Mouse (Mus musculus): ENCODE measurements around the gene Fyn. TPM values are rescaled to one million over a fixed set of nuclear protein-coding genes. Genes with fewer than 3 reads are reported as not detected.

Gene Fyn
- total and polyA plus RNA-seq, 2 experiments: 4.4 to 5.6 TPM

- Histone ChIP-seq H3K36me3 (ENCODE audit: control insufficient read depth, insufficient read depth, low read length) (no peaks in the 10 kb centered on the region), H3K9ac (ENCODE audit: low read depth, low read length) (no peak overlapping the region), H3K27ac (replicated peaks; ENCODE audit: insufficient read depth, low read depth, low read length) (no peak overlapping the region), H3K79me2 (ENCODE audit: control insufficient read depth, insufficient read depth, low read length) (no peaks in the 10 kb centered on the region), H3K27me3 (ENCODE audit: control insufficient read depth, insufficient read depth, low read length) (no peaks in the 10 kb centered on the region), H3K4me1 (ENCODE audit: control insufficient read depth, insufficient read depth, low read length) (no peaks in the 10 kb centered on the region), H3K4me3 (ENCODE audit: insufficient read depth, low read depth, low read length) (no peak overlapping the region)
- no peak for DNase-seq (ENCODE audit: extremely low read depth, low read depth, low spot score)
- 91% methylated on average over 8 of the region's 8 CpGs for WGBS
- TF ChIP-seq CTCF (IDR thresholded peaks at IDR 0.05; ENCODE audit: low read depth, low read length) (no peak), POLR2A (IDR thresholded peaks at IDR 0.05; ENCODE audit: extremely low read depth, insufficient read depth, low read length) (no peak)
Observed at GRCm38 (mm10) chr10:39580477-39580876, 211.8 kb downstream of the Fyn start.

- Histone ChIP-seq H3K27me3 (ENCODE audit: control insufficient read depth, insufficient read depth, low read length) (no peaks in the 10 kb centered on the region), H3K4me1 (ENCODE audit: control insufficient read depth, insufficient read depth, low read length) (no peaks in the 10 kb centered on the region), H3K79me2 (ENCODE audit: control insufficient read depth, insufficient read depth, low read length) (no peaks in the 10 kb centered on the region), H3K9ac (ENCODE audit: low read depth, low read length) (no peak overlapping the region), H3K4me3 (ENCODE audit: insufficient read depth, low read depth, low read length) (no peak overlapping the region), H3K36me3 (ENCODE audit: control insufficient read depth, insufficient read depth, low read length) (no peaks in the 10 kb centered on the region), H3K27ac (replicated peaks; ENCODE audit: insufficient read depth, low read depth, low read length) (no peak overlapping the region)
- DNase-seq (ENCODE audit: extremely low read depth, low read depth, low spot score): no peak
- no peak for TF ChIP-seq CTCF (IDR thresholded peaks at IDR 0.05; ENCODE audit: low read depth, low read length)
- no peak for TF ChIP-seq POLR2A (IDR thresholded peaks at IDR 0.05; ENCODE audit: extremely low read depth, insufficient read depth, low read length)
- 90% methylated on average over 2 of the region's 2 CpGs for WGBS
Observed at GRCm38 (mm10) chr10:39582385-39582784, 213.7 kb downstream of the Fyn start.

- H3K4me1 ChIP-seq (ENCODE audit: control insufficient read depth, insufficient read depth, low read length): no peaks in the 10 kb centered on the region
- H3K27ac ChIP-seq (replicated peaks; ENCODE audit: insufficient read depth, low read depth, low read length): no peak overlapping the region
- DNase-seq (ENCODE audit: extremely low read depth, low read depth, low spot score): no peak
- H3K36me3 ChIP-seq (ENCODE audit: control insufficient read depth, insufficient read depth, low read length): no peaks in the 10 kb centered on the region
- H3K27me3 ChIP-seq (ENCODE audit: control insufficient read depth, insufficient read depth, low read length): no peaks in the 10 kb centered on the region
- H3K9ac ChIP-seq (ENCODE audit: low read depth, low read length): no peak overlapping the region
- TF ChIP-seq CTCF (IDR thresholded peaks at IDR 0.05; ENCODE audit: low read depth, low read length) (no peak), POLR2A (IDR thresholded peaks at IDR 0.05; ENCODE audit: extremely low read depth, insufficient read depth, low read length) (no peak)
- 96% methylated on average over 12 of the region's 12 CpGs for WGBS
- H3K79me2 ChIP-seq (ENCODE audit: control insufficient read depth, insufficient read depth, low read length): no peaks in the 10 kb centered on the region
- no peak overlapping the region for H3K4me3 ChIP-seq (ENCODE audit: insufficient read depth, low read depth, low read length)
Observed at GRCm38 (mm10) chr10:39583718-39584117, 215.1 kb downstream of the Fyn start.

GRCm38 (mm10) chr10:39587290-39587925 lies 218.8 kb downstream of the Fyn start:
- Histone ChIP-seq H3K36me3 (ENCODE audit: control insufficient read depth, insufficient read depth, low read length) (no peaks in the 10 kb centered on the region), H3K79me2 (ENCODE audit: control insufficient read depth, insufficient read depth, low read length) (no peaks in the 10 kb centered on the region), H3K4me1 (ENCODE audit: control insufficient read depth, insufficient read depth, low read length) (no peaks in the 10 kb centered on the region), H3K9ac (ENCODE audit: low read depth, low read length) (no peak overlapping the region), H3K27me3 (ENCODE audit: control insufficient read depth, insufficient read depth, low read length) (no peaks in the 10 kb centered on the region), H3K27ac (replicated peaks; ENCODE audit: insufficient read depth, low read depth, low read length) (no peak overlapping the region), H3K4me3 (ENCODE audit: insufficient read depth, low read depth, low read length) (no peak overlapping the region)
- DNase-seq (ENCODE audit: extremely low read depth, low read depth, low spot score): no peak
- TF ChIP-seq POLR2A (IDR thresholded peaks at IDR 0.05; ENCODE audit: extremely low read depth, insufficient read depth, low read length): no peak
- TF ChIP-seq CTCF (IDR thresholded peaks at IDR 0.05; ENCODE audit: low read depth, low read length): no peak
- WGBS: 75% methylated on average over 5 of the region's 5 CpGs

- no peaks in the 10 kb centered on the region for H3K27me3 ChIP-seq (ENCODE audit: control insufficient read depth, insufficient read depth, low read length)
- no peak for TF ChIP-seq POLR2A (IDR thresholded peaks at IDR 0.05; ENCODE audit: extremely low read depth, insufficient read depth, low read length)
- no peak overlapping the region for H3K4me3 ChIP-seq (ENCODE audit: insufficient read depth, low read depth, low read length)
- H3K36me3 ChIP-seq (ENCODE audit: control insufficient read depth, insufficient read depth, low read length): no peaks in the 10 kb centered on the region
- H3K9ac ChIP-seq (ENCODE audit: low read depth, low read length): no peak overlapping the region
- H3K4me1 ChIP-seq (ENCODE audit: control insufficient read depth, insufficient read depth, low read length): no peaks in the 10 kb centered on the region
- no peak overlapping the region for H3K27ac ChIP-seq (replicated peaks; ENCODE audit: insufficient read depth, low read depth, low read length)
- 85% methylated on average over 8 of the region's 8 CpGs for WGBS
- DNase-seq (ENCODE audit: extremely low read depth, low read depth, low spot score): no peak
- no peaks in the 10 kb centered on the region for H3K79me2 ChIP-seq (ENCODE audit: control insufficient read depth, insufficient read depth, low read length)
Observed at GRCm38 (mm10) chr10:39587973-39588746, 219.5 kb downstream of the Fyn start.
